14 mouse cellular contexts compared by ENCODE assay signal in genomic region chr5:24541144-24541569, GRCm38 (mm10). TPM values are rescaled to one million over a fixed set of nuclear protein-coding genes. Genes with fewer than 3 reads are reported as not detected.
DNase-seq lines count a peak whose midpoint lies in the region; ATAC-seq and TF ChIP-seq lines count a peak whose summit lies in the region.
"Had no signal": no experiment of that assay in that cellular context is flagged by ENCODE, and none has a peak within 500 bp of the region (broad histone marks: within the 10 kb centered on the region; RNA-seq: fewer than 3 reads in every experiment).

No protein-coding gene starts in this region.

- H3K36me3 ChIP-seq in heart, adult 2 months (ENCODE audit: control insufficient read depth, insufficient read depth, low read length), result no peaks in the 10 kb centered on the region
- H3K36me3 ChIP-seq in lung, embryonic 15.5 days, result no peaks in the 10 kb centered on the region
- no peaks in the 10 kb centered on the region for H3K36me3 ChIP-seq in heart, postnatal 0 days (replicated peaks; ENCODE audit: control insufficient read depth, insufficient read depth, low read length)
- no peaks in the 10 kb centered on the region for H3K36me3 ChIP-seq in neural tube, embryonic 13.5 days
- no peaks in the 10 kb centered on the region for H3K36me3 ChIP-seq in forebrain, embryonic 16.5 days (ENCODE audit: control insufficient read depth, insufficient read depth)

- peak in 1 of 2 experiments; percentile 39 for DNase-seq in heart, adult 2 months
- DNase-seq in heart, postnatal 25 days (ENCODE audit: low spot score), result no peak
- no peak for DNase-seq in lung, adult 2 months
- DNase-seq in heart, postnatal 0 days (ENCODE audit: low spot score), result peak; percentile 32
- DNase-seq in adrenal gland, postnatal 25 days, result no peak
- DNase-seq: B cell, adult 2 months; thymus, postnatal 25 days had no signal

- H3K27ac ChIP-seq in heart, adult 2 months, result peak overlapping the region; percentile 90
- 0 out of 2 replicates have a peak overlapping the region, but pooled peaks have one; percentile 4 for H3K27ac ChIP-seq in lung, embryonic 15.5 days
- H3K27ac ChIP-seq in heart, postnatal 0 days (ENCODE audit: low read depth), result peak overlapping the region; percentile 88
- no peak overlapping the region for H3K27ac ChIP-seq in neural tube, embryonic 13.5 days (replicated peaks)
- H3K27ac ChIP-seq in forebrain, embryonic 16.5 days (ENCODE audit: low read length), result no peak overlapping the region
- H3K27ac ChIP-seq: left cerebral cortex, adult 2 months had no signal

- no peaks in the 10 kb centered on the region for H3K27me3 ChIP-seq in heart, adult 2 months (ENCODE audit: control insufficient read depth, insufficient read depth, low read length)
- peaks cover 8% of the 10 kb centered on the region for H3K27me3 ChIP-seq in lung, embryonic 15.5 days
- no peaks in the 10 kb centered on the region for H3K27me3 ChIP-seq in heart, postnatal 0 days (ENCODE audit: control insufficient read depth, insufficient read depth, low read length)
- H3K27me3 ChIP-seq in neural tube, embryonic 13.5 days, result peaks cover 4% of the 10 kb centered on the region; the same call in 1 of the 2 replicates
- no peaks in the 10 kb centered on the region for H3K27me3 ChIP-seq in forebrain, embryonic 16.5 days (replicated peaks; ENCODE audit: control insufficient read depth, insufficient read depth, low read length)

- H3K9ac ChIP-seq in heart, adult 2 months (ENCODE audit: low read depth, low read length), result peak overlapping the region; percentile 3; the same call in 1 of the 2 replicates
- no peak overlapping the region for H3K9ac ChIP-seq in lung, embryonic 15.5 days
- no peak overlapping the region; the same call in 1 of the 2 replicates for H3K9ac ChIP-seq in heart, postnatal 0 days (replicated peaks; ENCODE audit: low read depth, low read length)
- H3K9ac ChIP-seq in neural tube, embryonic 13.5 days, result no peak overlapping the region
- no peak overlapping the region for H3K9ac ChIP-seq in forebrain, embryonic 16.5 days (replicated peaks; ENCODE audit: low read depth, low read length)

- no peaks in the 10 kb centered on the region for H3K9me3 ChIP-seq in lung, embryonic 15.5 days
- H3K9me3 ChIP-seq in heart, postnatal 0 days (replicated peaks; ENCODE audit: control insufficient read depth, low read length), result no peaks in the 10 kb centered on the region
- no peaks in the 10 kb centered on the region for H3K9me3 ChIP-seq in neural tube, embryonic 13.5 days
- no peaks in the 10 kb centered on the region for H3K9me3 ChIP-seq in forebrain, embryonic 16.5 days (ENCODE audit: control insufficient read depth, low read length)

- no peak for TF ChIP-seq POLR2A in heart, adult 2 months (IDR thresholded peaks at IDR 0.05; ENCODE audit: insufficient read depth, low read depth, low read length)
- no peak for TF ChIP-seq POLR2A in lung, adult 2 months (IDR thresholded peaks at IDR 0.05; ENCODE audit: borderline replicate concordance, extremely low read depth, low read depth, low read length)

- H3K4me2 ChIP-seq in lung, embryonic 15.5 days, result peak overlapping the region; percentile 45
- peak overlapping the region; percentile 69 for H3K4me2 ChIP-seq in heart, postnatal 0 days (ENCODE audit: low read depth, low read length)
- peak overlapping the region; percentile 20; the same call in 1 of the 2 replicates for H3K4me2 ChIP-seq in neural tube, embryonic 13.5 days
- no peak overlapping the region for H3K4me2 ChIP-seq in forebrain, embryonic 16.5 days (ENCODE audit: low read length)

- no peaks in the 10 kb centered on the region for H3K79me2 ChIP-seq in heart, adult 2 months (replicated peaks; ENCODE audit: control insufficient read depth, insufficient read depth, low read length)

- 8% methylated on average over 6 of the region's 6 CpGs for WGBS in heart, adult 2 months
- WGBS in lung, embryonic 15.5 days, result 5% methylated on average over 6 of the region's 6 CpGs
- 13% methylated on average over 6 of the region's 6 CpGs for WGBS in lung, adult 2 months
- 8% methylated on average over 6 of the region's 6 CpGs for WGBS in heart, postnatal 0 days
- 51% methylated on average over 6 of the region's 6 CpGs for WGBS in neural tube, embryonic 13.5 days
- 47% methylated on average over 6 of the region's 6 CpGs for WGBS in forebrain, embryonic 16.5 days

- H3K4me1 ChIP-seq in heart, adult 2 months (ENCODE audit: control insufficient read depth, insufficient read depth, low read length), result peaks cover 5% of the 10 kb centered on the region
- H3K4me1 ChIP-seq in lung, embryonic 15.5 days, result peaks cover 16% of the 10 kb centered on the region
- H3K4me1 ChIP-seq in lung, adult 2 months (ENCODE audit: control insufficient read depth, insufficient read depth, low read length), result peaks cover 6% of the 10 kb centered on the region
- H3K4me1 ChIP-seq in heart, postnatal 0 days (ENCODE audit: control insufficient read depth, insufficient read depth), result peaks cover 27% of the 10 kb centered on the region
- H3K4me1 ChIP-seq in neural tube, embryonic 13.5 days (replicated peaks), result peaks cover 27% of the 10 kb centered on the region
- H3K4me1 ChIP-seq in forebrain, embryonic 16.5 days (replicated peaks; ENCODE audit: control insufficient read depth, insufficient read depth, low read length), result 0 out of 2 replicates have a peak, but pooled peaks cover 2% of the 10 kb centered on the region

- intact Hi-C loops in heart, adult 2 months (cut with DNase I), result loop anchor here (5.0 kb wide), 1 partner anchor 36 kb away; the partner anchor contains the start of gene Abcf2
- intact Hi-C loops in heart, postnatal 25 days (cut with DNase I), result no loop called here

- ATAC-seq in lung, embryonic 15.5 days (ENCODE audit: borderline replicate concordance, extremely low read depth, low FRiP score, low TSS enrichment), result no peak
- peak; percentile 2; the same call in 1 of the 2 replicates for ATAC-seq in heart, postnatal 0 days (ENCODE audit: insufficient read depth, low read depth)
- ATAC-seq in neural tube, embryonic 13.5 days (ENCODE audit: low read depth), result no peak
- no peak for ATAC-seq in forebrain, embryonic 16.5 days
- ATAC-seq: forebrain, embryonic 14.5 days had no signal

- no peak for TF ChIP-seq CTCF in heart, adult 2 months (IDR thresholded peaks at IDR 0.05)
- no peak for TF ChIP-seq CTCF in lung, adult 2 months (IDR thresholded peaks at IDR 0.05; ENCODE audit: insufficient read depth, low read length)
- no peak for TF ChIP-seq CTCF in heart, postnatal 0 days (IDR thresholded peaks at IDR 0.05; ENCODE audit: low read depth)

- H3K4me3 ChIP-seq in heart, adult 2 months, result peak overlapping the region; percentile 23; the same call in 1 of the 2 replicates
- 0 out of 2 replicates have a peak overlapping the region, but pooled peaks have one; percentile 6 for H3K4me3 ChIP-seq in lung, embryonic 15.5 days
- no peak overlapping the region for H3K4me3 ChIP-seq in lung, adult 2 months (replicated peaks; ENCODE audit: extremely low read depth, low read depth, low read length)
- peak overlapping the region; percentile 35 for H3K4me3 ChIP-seq in heart, postnatal 0 days (ENCODE audit: low read depth, low read length)
- H3K4me3 ChIP-seq in neural tube, embryonic 13.5 days, result no peak overlapping the region
- no peak overlapping the region for H3K4me3 ChIP-seq in forebrain, embryonic 16.5 days (replicated peaks; ENCODE audit: low read length)
- H3K4me3 ChIP-seq: left cerebral cortex, adult 2 months had no signal

- no peak for TF ChIP-seq EP300 in heart, adult 2 months (IDR thresholded peaks at IDR 0.05; ENCODE audit: insufficient read depth, low read depth, low read length)
- TF ChIP-seq EP300 in heart, postnatal 0 days (IDR thresholded peaks at IDR 0.05; ENCODE audit: low read depth), result no peak

RNA-seq across cellular contexts. Expression of gene Asb10, which starts 0.4 kb away (rescaled TPM):
- total RNA-seq in heart, adult 2 months (2021), result 10 to 100 TPM; 80.8 to 93.5 TPM
- 138 and 163 TPM in 2 replicates for polyA plus RNA-seq in heart, adult 2 months (2012; rRNA removed)
- total RNA-seq in heart, postnatal 25 days (2021), result 10 to 100 TPM; 85.1 to 85.9 TPM
- 0.36 and 0.59 TPM in 2 replicates for polyA plus RNA-seq in lung, embryonic 15.5 days (2015; fragmentation: Nextera tagmentation; extraction: Ambion mirVana)
- 2.2 and 4.9 TPM in 2 replicates for polyA plus RNA-seq in lung, adult 2 months (2012; rRNA removed)
- 34.4 and 44.0 TPM in 2 replicates for total RNA-seq in heart, postnatal 0 days (2014; rRNA removed; ENCODE audit: low replicate concordance)
- 20.8 and 24.3 TPM in 2 replicates for polyA plus RNA-seq in heart, postnatal 0 days (2015; fragmentation: Nextera tagmentation; extraction: Ambion mirVana)
- 0.15 and 0.25 TPM in 2 replicates for polyA plus RNA-seq in neural tube, embryonic 13.5 days (2015; fragmentation: Nextera tagmentation; extraction: Ambion mirVana)
- 0.09 and 0.11 TPM in 2 replicates for polyA plus RNA-seq in forebrain, embryonic 16.5 days (2015; fragmentation: Nextera tagmentation; extraction: Ambion mirVana)
- 0.67 TPM in 1 of 2 replicates, not detected in the other for total RNA-seq in adrenal gland, postnatal 25 days (2021)
- total RNA-seq: granulocyte monocyte progenitor cell, adult 5-6 weeks; left cerebral cortex, adult 2 months had no signal

RNA-seq across cellular contexts. Expression of gene Gbx1, which starts 14.2 kb away (rescaled TPM):
- not detected for total RNA-seq in heart, adult 2 months (2021)
- polyA plus RNA-seq in heart, adult 2 months (2012; rRNA removed), result 0.06 TPM in 1 of 2 replicates, not detected in the other
- not detected for total RNA-seq in heart, postnatal 25 days (2021)
- polyA plus RNA-seq in lung, embryonic 15.5 days (2015; fragmentation: Nextera tagmentation; extraction: Ambion mirVana), result not detected in 2 replicates
- 0.02 TPM in 1 of 2 replicates, not detected in the other for polyA plus RNA-seq in lung, adult 2 months (2012; rRNA removed)
- not detected in 2 replicates for total RNA-seq in heart, postnatal 0 days (2014; rRNA removed; ENCODE audit: low replicate concordance)
- polyA plus RNA-seq in heart, postnatal 0 days (2015; fragmentation: Nextera tagmentation; extraction: Ambion mirVana), result not detected in 2 replicates
- 11.2 and 16.1 TPM in 2 replicates for polyA plus RNA-seq in neural tube, embryonic 13.5 days (2015; fragmentation: Nextera tagmentation; extraction: Ambion mirVana)
- 0.45 and 1.3 TPM in 2 replicates for polyA plus RNA-seq in forebrain, embryonic 16.5 days (2015; fragmentation: Nextera tagmentation; extraction: Ambion mirVana)
- total RNA-seq in adrenal gland, postnatal 25 days (2021), result not detected in 2 replicates
- total RNA-seq: common myeloid progenitor, adult 5-6 weeks; granulocyte monocyte progenitor cell, adult 5-6 weeks had no signal

RNA-seq across cellular contexts. Expression of gene 4931409K22Rik, which starts 15.5 kb away (rescaled TPM):
- not detected for total RNA-seq in heart, adult 2 months (2021)
- polyA plus RNA-seq in heart, adult 2 months (2012; rRNA removed), result 0.06 TPM in 1 of 2 replicates, not detected in the other
- not detected for total RNA-seq in heart, postnatal 25 days (2021)
- not detected in 2 replicates for polyA plus RNA-seq in lung, embryonic 15.5 days (2015; fragmentation: Nextera tagmentation; extraction: Ambion mirVana)
- polyA plus RNA-seq in lung, adult 2 months (2012; rRNA removed), result not detected in 2 replicates
- total RNA-seq in heart, postnatal 0 days (2014; rRNA removed; ENCODE audit: low replicate concordance), result not detected in 2 replicates
- polyA plus RNA-seq in heart, postnatal 0 days (2015; fragmentation: Nextera tagmentation; extraction: Ambion mirVana), result not detected in 2 replicates
- 0.08 and 0.17 TPM in 2 replicates for polyA plus RNA-seq in neural tube, embryonic 13.5 days (2015; fragmentation: Nextera tagmentation; extraction: Ambion mirVana)
- 0.26 and 0.35 TPM in 2 replicates for polyA plus RNA-seq in forebrain, embryonic 16.5 days (2015; fragmentation: Nextera tagmentation; extraction: Ambion mirVana)
- total RNA-seq in adrenal gland, postnatal 25 days (2021), result not detected in 2 replicates
- total RNA-seq: common myeloid progenitor, adult 5-6 weeks; granulocyte monocyte progenitor cell, adult 5-6 weeks had no signal

RNA-seq across cellular contexts. Expression of gene Abcf2, which starts 36.1 kb away (rescaled TPM):
- 10 to 100 TPM; 52.5 to 55.8 TPM for total RNA-seq in heart, adult 2 months (2021)
- polyA plus RNA-seq in heart, adult 2 months (2012; rRNA removed), result 43.3 and 57.2 TPM in 2 replicates
- total RNA-seq in heart, postnatal 25 days (2021), result 10 to 100 TPM; 48.0 to 53.2 TPM
- polyA plus RNA-seq in lung, embryonic 15.5 days (2015; fragmentation: Nextera tagmentation; extraction: Ambion mirVana), result 108 and 110 TPM in 2 replicates
- 43.6 and 48.7 TPM in 2 replicates for polyA plus RNA-seq in lung, adult 2 months (2012; rRNA removed)
- total RNA-seq in heart, postnatal 0 days (2014; rRNA removed; ENCODE audit: low replicate concordance), result 53.7 and 56.0 TPM in 2 replicates
- 46.0 and 49.6 TPM in 2 replicates for polyA plus RNA-seq in heart, postnatal 0 days (2015; fragmentation: Nextera tagmentation; extraction: Ambion mirVana)
- polyA plus RNA-seq in neural tube, embryonic 13.5 days (2015; fragmentation: Nextera tagmentation; extraction: Ambion mirVana), result 91.2 and 99.1 TPM in 2 replicates
- polyA plus RNA-seq in forebrain, embryonic 16.5 days (2015; fragmentation: Nextera tagmentation; extraction: Ambion mirVana), result 107 and 109 TPM in 2 replicates
- 74.1 and 76.8 TPM in 2 replicates for total RNA-seq in adrenal gland, postnatal 25 days (2021)

RNA-seq across cellular contexts. Expression of gene Chpf2, which starts 45.4 kb away (rescaled TPM):
- total RNA-seq in heart, adult 2 months (2021), result 1 to 10 TPM; 7.5 to 9.0 TPM
- 9.9 and 12.3 TPM in 2 replicates for polyA plus RNA-seq in heart, adult 2 months (2012; rRNA removed)
- total RNA-seq in heart, postnatal 25 days (2021), result 1 to 10 TPM; 7.8 to 9.7 TPM
- 21.7 and 21.8 TPM in 2 replicates for polyA plus RNA-seq in lung, embryonic 15.5 days (2015; fragmentation: Nextera tagmentation; extraction: Ambion mirVana)
- 39.3 and 47.2 TPM in 2 replicates for polyA plus RNA-seq in lung, adult 2 months (2012; rRNA removed)
- 34.9 and 64.4 TPM in 2 replicates for total RNA-seq in heart, postnatal 0 days (2014; rRNA removed; ENCODE audit: low replicate concordance)
- 10.5 and 13.2 TPM in 2 replicates for polyA plus RNA-seq in heart, postnatal 0 days (2015; fragmentation: Nextera tagmentation; extraction: Ambion mirVana)
- 19.1 and 19.9 TPM in 2 replicates for polyA plus RNA-seq in neural tube, embryonic 13.5 days (2015; fragmentation: Nextera tagmentation; extraction: Ambion mirVana)
- polyA plus RNA-seq in forebrain, embryonic 16.5 days (2015; fragmentation: Nextera tagmentation; extraction: Ambion mirVana), result 20.5 and 20.8 TPM in 2 replicates
- 40.7 and 66.4 TPM in 2 replicates for total RNA-seq in adrenal gland, postnatal 25 days (2021)

Comparison
In these comparisons a context has a peak if more than half of its experiments do, and no peak if none do; other contexts are left out.
1. H3K4me3 ChIP-seq: peak in heart, adult 2 months (single experiment), lung, embryonic 15.5 days (single experiment) and heart, postnatal 0 days (single experiment); none in lung, adult 2 months (single experiment), neural tube, embryonic 13.5 days (single experiment) and forebrain, embryonic 16.5 days (single experiment).
2. H3K27ac ChIP-seq: peak in heart, adult 2 months (single experiment), lung, embryonic 15.5 days (single experiment) and heart, postnatal 0 days (single experiment); none in neural tube, embryonic 13.5 days (single experiment) and forebrain, embryonic 16.5 days (single experiment).